Mouse (Mus musculus) G1E (cell line): Measurements from ENCODE around the gene Rgs3.

Source experiments
- CTCF ChIP-seq: IDR thresholded peaks from 2 replicates; pipeline ENCODE4 v1.5.1; 2012; ENCODE audit warnings: low read depth, low read length, inconsistent platforms, mixed read lengths
- GATA1 ChIP-seq: IDR thresholded peaks from 2 replicates; pipeline ENCODE4 v1.6.1; 2012; ENCODE audit warnings: borderline replicate concordance, low read length, inconsistent platforms, mixed read lengths
- GATA2 ChIP-seq: IDR thresholded peaks from 2 replicates; pipeline ENCODE4 v1.6.1; 2012; ENCODE audit warnings: low read depth, low read length, inconsistent platforms, borderline replicate concordance
- POLR2AphosphoS5 ChIP-seq: IDR thresholded peaks from 2 replicates; pipeline ENCODE4 v1.6.1; 2012; ENCODE audit warnings: low read depth, low read length, inconsistent platforms; ENCODE audit not compliant: insufficient replicate concordance
- TAL1 ChIP-seq: conservative IDR thresholded peaks from 2 replicates; pipeline ENCODE4 v1.6.1; 2012; ENCODE audit warnings: low read depth, low read length, inconsistent platforms, mixed read lengths

GRCm38 (mm10) chr4:62515490-62515889 is 44.2 kb upstream of the Rgs3 start:
- TF ChIP-seq CTCF (no peak), GATA1 (no peak), GATA2 (no peak), TAL1 (no peak), POLR2AphosphoS5 (no peak)
